Mouse (Mus musculus): ENCODE results near the gene Gm5460.

The Gm5460 gene

DNA sequence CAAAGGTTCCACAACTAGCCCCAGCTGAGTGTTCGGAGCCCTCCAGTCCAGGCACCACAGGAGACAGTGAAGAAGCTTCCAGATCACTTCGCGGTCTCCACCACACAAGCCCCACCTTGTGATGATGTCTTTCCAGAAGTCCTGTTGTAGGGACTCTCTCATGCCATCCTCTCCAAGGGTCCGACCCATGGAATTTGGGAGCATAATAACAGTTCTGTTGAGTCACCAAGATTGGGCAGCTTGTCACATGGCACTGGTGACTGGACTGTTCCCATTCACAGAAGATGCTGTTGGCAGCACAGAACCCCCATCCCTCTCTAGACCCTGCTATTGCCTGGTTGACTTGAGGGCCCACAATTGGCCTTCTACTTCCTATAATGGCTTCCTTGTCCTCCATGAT lies at the start of gene Gm5460:
Gene Gm5460, plus strand, starts transcription at position 378 of the 400 bp plus-strand sequence.
- no peak for DNase-seq (ENCODE audit: low spot score)

DNA sequence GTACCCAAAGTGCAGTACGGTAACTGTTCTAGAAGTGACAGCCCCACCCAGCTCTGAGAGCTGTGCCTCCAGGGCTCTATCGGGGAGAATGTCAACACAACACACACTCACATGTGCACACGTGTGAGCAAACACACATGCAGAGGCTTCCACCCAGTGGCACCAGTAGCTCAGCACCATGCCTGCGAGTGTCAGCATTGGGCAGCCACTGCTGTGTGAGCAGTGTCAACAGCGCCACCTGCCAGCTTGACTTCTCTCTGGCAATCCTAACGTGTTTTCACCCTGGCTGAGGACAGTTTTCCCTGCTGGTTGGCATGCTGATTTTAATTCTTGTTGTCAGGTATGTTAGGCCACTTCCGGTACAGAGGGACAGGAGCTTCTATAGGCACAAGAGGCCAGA lies 43.9 kb upstream of the Gm5460 start:
- no peak for DNase-seq (ENCODE audit: low spot score)

DNA sequence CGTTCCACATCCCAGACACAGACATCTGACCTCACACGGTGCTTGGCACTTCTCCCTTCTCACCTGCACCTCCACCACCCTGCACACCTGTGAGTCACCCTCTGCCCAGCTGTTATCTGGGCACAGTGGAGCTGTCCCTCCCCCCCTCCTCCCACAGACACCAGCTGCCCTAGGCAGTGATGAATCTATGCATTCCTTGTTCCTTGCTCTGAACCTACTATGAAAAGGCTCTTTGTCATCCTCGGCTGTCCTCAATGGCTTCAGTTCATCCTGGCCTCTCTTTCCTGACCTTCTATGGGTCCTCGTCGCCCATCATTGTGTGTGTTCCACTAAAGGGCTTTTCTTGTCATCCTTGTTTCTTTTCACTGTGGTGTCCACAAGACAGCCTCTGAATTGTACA lies 41.8 kb upstream of the Gm5460 start:
- no peak for DNase-seq (ENCODE audit: low spot score)

DNA sequence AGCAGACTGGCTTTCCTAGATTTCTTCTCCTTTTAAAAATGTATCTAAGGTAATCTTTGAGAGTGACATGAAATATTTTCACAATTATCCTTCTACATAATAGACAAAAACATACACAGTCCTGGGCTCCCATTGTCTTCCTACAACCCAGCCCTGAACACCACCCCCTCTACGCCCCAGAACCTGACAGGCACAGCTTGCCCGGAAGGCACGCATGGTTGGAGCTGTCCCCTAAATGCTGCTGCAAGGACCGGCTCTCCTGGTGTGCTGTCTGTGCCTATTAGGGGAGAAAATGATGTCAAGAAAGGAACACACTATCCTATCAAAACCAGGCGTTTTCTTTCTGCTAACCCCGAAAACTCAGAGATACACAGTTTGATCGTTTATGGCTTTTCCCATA lies 38.8 kb upstream of the Gm5460 start:
- no peak for DNase-seq (ENCODE audit: low spot score)

DNA sequence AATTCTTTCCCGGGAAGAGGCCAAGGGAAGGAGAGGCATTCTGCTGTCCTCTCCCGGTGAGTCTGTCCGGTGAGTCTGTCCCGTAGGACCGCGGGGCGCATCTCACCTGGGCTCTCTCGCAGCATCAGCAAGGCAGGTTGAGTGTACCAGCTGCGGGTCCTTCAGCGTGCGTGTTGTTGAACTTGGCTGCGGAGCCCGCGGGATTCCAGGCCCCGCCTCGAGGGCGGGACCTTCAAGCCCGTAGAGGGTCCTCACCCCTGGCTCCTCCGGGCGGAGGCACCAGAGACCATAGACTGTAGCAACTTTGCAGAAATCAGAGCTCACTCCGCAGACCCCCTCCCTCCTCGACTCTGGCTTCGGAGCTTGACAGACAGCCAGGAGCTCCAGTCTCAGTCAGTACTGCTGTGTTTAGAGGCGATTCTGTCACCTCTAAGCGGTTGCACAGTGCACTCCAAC lies 37.9 kb upstream of the Gm5460 start, which contains the start of gene Zfp488:
Gene Zfp488, minus strand, starts transcription at position 161 of the 456 bp plus-strand sequence.
- DNase-seq (ENCODE audit: low spot score): no peak

DNA sequence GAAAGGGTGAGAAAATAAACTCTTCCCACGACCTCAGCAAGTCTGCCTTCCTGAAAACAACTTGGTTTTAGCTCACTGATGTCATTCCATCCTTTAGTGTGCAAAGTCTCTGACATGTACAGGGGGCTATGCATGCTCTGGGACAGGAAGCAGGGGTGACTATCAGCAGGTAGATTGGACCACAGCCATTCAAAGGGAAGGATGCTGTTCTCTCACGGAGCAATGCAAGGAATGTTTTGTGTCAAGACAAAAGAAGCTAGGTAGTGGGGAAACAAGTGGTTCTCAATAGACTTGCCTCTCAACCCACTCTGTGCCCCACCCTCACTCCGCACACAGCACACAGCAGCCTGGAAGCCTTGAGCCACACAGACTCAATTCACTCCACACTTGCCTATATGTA lies 27.4 kb upstream of the Gm5460 start:
- DNase-seq (ENCODE audit: low spot score): no peak

DNA sequence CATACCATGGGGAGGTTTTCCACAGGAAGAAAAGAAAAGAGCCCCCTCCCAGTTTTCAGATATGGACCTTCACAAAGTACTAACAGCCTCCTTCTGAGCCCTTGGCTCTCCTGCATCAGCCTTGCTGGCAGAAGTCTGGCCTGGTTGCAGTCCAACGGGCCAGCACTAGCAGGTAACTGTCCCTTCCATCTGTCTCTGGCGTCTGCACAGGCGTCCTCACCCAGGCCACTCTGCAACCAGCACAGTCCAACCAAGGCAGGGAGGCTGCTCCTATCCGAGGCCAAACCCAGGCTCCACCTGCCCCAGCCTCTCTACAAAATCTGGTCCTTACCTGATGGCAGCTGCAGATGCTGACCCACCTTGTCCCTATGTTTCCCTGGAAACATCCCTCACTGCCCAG lies 24.6 kb upstream of the Gm5460 start:
- DNase-seq (ENCODE audit: low spot score): no peak

DNA sequence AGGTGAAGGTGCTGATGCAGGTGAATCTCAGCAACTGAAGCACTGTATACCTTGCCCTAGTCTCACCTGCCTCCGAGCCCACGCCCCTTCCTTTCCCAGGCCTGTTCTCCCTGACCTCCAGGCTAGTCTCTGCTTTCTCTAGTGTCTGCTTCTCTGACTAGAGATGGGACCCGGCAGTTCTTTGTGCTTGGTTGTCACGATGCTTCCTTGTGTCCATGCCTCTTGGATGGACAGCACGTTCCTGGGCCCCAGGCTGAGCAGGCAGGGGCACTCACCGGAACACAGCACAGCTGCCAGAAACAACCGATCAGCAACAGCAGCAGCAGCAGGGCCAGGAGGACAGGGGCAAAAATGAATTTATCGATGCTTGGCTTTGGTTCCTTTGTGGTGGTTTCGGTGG lies 23.5 kb upstream of the Gm5460 start:
- no peak for DNase-seq (ENCODE audit: low spot score)

DNA sequence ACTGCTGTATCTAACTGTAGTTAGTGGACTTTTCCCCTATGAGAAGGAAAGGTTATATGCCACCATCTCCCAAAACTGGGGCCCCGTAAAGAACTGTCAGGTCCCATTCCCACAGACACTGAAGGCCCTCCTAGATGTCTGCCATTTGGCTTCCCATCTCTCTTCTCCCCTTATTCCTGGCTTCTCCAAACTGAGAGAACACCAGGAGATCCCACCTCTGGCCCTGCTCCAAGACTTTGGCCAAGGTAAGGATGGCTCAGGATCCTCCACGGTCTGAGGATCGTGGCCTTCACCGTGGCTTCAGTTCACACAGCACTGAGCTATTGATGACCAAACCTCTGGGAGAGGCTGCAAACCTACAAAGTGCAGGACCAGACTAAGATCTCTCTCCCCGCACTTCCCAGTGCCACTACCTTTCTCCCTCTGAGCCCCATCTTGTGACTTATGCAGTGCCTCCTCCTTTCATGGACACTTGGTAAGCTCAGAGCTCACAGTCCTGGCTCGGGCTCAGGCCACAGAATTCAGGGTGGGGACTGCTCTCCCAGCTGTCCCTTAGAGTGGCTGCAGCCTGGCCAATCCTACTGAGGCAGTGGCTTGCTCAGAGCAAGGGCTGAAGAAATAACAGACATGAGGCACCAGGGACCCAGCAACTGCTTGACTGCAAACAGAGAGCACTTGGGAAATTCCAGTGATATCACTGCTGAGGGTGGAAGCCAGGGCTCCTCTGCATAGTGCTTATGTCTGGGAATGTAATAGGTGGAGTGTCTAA lies 22.9 kb upstream of the Gm5460 start:
- no peak for DNase-seq (ENCODE audit: low spot score)

DNA sequence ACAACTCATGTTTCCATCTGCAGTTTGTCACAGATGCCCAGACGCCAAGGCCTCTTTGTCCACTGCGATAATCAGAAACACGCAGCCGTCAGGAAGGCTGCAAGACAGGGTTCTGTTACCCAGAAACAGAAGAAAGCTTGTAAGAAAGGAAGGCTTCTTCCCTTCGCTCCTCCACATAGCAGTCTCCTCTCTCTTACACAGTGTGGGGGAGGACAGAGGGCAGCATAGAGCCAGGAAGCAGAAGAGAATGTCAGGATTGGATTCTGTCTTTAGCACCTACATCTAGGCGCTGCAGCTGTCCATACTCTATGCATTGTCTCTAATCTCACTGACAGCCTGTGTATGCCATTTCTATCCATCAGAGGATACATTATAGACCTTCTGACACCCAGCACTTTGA lies 19.1 kb upstream of the Gm5460 start:
- DNase-seq (ENCODE audit: low spot score): no peak

DNA sequence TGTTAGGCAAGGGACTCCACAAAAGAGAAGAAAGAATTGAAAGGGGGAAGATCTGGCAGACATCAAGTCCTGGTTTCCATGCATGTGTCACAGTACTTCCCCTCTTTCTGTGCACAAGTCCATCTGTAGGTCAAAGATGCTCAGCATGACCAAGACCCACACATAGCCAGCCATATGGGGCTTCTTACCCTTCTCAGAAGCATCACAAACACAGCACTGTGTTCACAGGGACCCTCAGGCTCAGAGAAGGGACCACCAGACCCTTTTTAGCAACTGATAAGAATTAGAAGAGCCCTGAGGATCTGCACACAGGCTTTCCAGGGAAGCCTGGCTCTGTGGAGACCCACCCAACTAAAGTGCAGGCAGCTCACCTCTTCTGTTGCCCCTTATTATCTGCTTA lies 16.5 kb upstream of the Gm5460 start:
- no peak for DNase-seq (ENCODE audit: low spot score)

DNA sequence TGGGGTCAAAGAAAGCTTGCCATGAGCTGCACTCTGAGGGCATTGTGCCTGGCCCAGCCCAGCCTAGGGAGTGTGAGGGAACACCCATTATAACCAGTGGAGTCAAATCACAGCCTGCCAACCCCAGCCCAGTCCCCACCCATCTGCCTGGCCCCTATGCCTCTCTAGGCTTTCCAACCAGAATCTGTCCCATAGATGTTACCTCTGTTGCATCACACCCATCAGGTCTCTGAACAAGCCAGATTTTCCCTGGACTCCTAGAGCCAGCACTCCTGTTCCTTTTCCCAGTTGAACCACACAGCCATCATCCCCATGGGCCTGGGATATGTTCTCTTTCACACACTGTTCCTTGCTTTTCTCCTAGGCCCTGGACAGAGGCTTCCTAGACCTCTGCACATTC lies 15.1 kb upstream of the Gm5460 start:
- no peak for DNase-seq (ENCODE audit: low spot score)

DNA sequence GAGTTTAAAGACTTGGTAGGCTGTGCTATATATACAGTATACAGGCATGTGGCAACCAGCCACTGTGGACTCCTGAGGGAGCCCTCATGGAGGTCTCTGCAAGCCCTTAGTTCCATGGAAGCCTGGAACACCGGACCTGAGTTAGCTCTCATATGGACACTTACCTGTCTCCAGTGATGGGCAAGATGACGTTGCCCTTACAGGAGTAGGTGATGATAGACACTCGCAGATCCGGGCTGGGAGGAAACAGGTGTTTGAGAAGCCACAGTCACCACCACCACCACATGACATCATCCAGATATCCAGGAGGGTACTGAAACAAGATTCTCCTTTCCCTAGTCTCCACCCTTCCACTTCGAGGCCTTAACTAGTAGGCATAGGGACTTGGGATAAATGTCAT lies 14.2 kb upstream of the Gm5460 start:
- DNase-seq (ENCODE audit: low spot score): no peak

DNA sequence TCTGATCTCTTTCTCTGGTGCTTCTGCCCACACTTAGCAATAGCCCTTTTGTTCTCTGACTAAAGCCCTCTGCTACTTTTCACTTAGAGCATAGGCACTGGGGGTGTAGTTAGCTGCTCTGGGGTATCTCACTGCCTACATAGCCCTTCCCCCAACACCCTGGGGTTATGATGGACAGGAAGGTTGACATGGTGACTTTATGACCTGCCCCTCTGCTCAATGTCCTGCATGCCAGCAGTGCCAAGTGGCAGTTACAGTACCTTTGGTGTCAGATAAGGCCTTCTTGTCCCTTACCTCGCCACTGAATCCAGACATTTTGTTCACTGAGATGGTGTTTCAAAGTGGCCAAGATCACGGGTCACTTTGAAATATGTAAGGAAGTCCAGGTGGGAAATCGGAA lies 1.5 kb upstream of the Gm5460 start, which contains the start of gene Gm30083:
Gene Gm30083, minus strand, starts transcription at position 120 of the 400 bp plus-strand sequence.
- DNase-seq (ENCODE audit: low spot score): no peak

DNA sequence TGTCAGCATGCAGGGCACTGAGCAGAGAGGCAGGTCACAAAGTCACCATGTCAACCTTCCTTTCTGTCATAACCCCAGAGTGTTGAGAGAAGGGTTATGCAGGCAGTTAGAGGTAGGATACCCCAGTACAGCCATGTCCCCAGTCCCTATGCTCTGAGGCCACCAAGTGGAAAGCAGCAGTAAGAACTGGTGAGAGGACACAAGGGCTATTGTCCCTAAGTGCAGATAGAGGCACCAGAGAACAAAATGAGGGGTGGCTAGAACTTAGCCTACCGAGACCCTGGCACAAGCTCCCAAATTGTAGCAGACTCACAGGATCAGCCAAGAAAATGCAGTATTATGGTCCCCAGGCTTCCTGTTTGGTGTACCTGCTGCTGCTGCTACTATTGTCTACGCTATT lies 380 bp downstream of the Gm5460 start:
- no peak for DNase-seq (ENCODE audit: low spot score)

DNA sequence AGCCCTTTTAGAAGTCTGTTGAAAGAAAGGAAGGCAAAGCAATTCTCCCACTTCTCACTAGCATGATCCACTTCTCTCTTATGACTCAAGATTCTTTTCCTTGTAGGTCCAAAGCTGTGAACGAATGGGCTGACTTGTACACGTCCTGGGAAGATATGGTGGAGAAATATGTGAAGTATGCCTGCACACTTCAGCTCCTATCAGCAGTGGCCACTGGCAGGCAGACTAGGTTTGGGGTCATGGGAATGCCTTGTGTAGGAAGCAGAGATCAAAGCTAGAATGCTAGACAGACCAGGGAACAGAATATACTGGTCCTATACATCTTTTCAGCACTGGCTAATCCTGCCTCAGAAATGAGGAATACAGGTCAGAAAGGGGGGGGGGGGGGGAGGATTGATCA lies 10.2 kb downstream of the Gm5460 start:
- DNase-seq (ENCODE audit: low spot score): no peak

DNA sequence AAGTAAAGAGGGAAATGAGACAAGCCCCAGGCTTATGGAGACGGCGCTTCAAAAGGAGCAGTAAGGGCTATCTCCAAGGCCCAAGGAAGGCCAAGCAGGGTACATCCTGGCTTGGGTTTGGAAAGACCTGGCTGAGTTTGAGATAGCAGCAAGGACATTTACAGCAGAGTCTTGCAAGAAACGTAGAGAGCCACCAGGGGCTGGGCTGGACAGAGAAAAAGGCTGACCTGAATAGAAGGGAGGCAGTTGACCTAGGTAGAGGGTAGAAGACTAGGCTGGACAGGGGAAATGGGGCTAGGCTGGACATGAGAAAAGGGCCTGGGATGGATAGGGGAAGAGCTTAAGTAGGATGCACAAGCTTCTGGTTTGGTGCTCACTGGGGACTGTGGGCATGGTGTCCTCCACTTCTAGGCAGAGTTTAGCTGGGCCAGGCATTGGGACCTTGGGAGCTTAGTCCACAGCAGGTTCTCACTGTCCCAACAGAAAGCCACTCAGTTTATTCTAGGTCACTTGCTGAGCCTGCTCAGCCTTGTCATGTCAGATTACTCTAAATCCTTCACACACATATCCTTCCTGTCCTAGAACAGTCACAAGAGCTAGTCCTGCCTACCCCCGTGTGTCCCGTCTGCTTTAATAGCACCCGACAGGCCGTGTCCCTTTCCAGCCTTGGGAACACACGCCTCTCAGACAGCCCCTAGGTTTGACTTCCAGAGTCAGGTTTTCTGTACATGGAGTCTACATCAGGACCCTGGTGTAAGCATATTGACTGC lies 17.5 kb downstream of the Gm5460 start:
- DNase-seq (ENCODE audit: low spot score): no peak

DNA sequence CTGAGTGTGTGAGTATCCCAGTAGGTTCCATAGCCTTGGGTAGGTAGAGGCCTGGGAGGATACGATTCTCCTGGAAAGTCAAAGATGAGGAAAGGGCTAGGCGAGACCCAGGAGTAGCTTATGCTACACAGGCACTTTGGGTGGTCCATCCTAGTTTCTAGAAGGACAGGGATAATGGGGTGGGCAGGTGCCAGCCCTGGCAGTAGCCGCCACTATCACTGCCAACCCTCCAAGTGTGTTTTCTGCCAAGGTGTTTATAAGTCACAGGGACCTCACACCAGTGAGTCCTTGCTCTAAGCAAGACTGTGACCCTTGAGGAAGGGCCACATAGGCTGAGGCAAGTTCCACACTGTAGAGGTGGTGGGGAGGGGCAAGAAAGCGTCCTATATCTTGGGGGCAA lies 24.7 kb downstream of the Gm5460 start:
- no peak for DNase-seq (ENCODE audit: low spot score)

DNA sequence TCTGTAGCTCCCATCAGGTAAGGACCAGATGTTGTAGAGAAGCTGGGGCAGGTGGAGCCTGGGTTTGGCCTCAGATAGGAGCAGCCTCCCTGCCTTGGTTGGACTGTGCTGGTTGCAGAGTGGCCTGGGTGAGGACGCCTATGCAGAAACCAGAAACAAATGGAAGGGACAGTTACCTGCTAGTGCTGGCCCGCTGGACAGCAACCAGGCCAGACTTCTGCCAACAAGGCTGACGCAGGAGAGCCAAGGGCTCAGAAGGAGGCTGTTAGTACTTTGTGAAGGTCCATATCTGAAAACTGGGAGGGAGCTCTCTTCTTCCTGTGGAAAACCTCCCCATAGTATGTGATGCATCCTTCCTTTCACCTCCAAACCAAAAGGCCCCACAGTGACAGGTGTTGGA lies 26.8 kb downstream of the Gm5460 start:
- DNase-seq (ENCODE audit: low spot score): no peak

DNA sequence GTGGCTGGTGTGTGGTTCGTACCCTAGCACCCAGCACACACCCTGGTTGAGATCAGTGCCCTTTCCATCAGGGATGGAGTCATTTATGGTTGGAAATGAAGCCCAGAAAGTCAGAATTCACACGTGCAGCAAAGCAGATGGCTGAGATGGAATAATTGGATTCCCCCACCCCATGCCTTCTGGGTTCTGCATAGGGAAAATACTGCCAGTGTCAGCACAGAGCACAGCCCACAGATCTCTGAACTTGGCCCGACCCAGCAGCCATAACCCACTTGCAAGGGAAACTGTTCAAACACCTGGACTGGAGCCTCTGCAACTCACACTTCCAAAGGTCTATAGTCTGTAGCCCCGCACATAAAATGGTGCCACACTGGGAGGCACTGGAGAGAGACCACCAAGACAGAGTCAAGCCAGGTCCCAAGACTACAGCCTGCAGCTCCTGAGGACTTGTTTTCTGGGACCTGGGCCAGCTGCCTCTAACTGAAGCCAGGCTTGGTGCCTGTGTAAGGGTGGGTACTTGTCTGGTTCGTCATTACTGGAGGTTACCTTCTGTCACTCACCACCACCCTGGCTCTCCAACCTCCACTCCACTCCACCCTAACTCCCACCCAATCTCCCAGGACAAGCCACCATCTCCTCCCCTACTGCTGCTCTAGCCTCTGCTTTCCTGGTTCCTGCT lies 33.7 kb downstream of the Gm5460 start:
- no peak for DNase-seq (ENCODE audit: low spot score)

DNA sequence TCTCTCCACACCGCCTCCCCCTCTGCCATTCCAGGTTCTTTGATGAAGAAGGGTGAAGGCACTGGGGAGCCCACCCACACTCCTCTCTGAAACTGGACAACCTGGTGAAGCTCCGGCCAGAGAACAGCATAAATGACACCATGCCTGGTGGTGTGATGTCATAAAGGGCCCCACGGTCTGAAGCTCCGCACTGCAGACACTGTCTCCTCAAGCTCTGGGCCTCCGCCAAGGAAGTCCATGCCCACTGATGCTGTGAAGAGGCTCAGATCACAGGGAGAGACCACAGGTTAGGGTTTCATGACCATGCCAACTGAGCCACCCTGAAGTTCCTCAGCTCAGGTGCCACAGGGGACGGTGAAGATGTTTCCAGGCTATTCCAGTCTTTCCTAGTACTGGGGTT lies 36.0 kb downstream of the Gm5460 start, which contains the start of gene Antxrl:
Gene Antxrl, plus strand, starts transcription at position 192 of the 400 bp plus-strand sequence.
- DNase-seq (ENCODE audit: low spot score): no peak

DNA sequence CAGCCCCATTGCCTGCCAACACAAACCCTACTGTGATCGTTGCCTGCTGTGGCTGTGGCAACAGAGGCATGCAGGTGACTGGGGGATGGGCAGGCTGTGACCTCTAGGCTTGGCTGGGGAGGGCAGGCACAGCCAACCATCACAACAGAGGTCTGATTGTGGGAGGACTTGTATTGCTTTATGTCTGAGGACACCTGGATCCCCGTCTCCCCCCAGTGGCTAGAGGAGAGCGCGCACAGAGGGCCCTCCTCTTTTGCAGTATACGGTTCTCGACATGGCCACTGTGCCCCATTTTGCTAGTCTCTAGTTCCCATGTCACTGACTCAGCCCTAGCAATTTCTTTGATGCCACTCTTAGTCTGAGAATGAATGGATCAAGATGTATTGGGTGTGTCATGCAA lies 55.1 kb downstream of the Gm5460 start:
- no peak for DNase-seq (ENCODE audit: low spot score)

DNA sequence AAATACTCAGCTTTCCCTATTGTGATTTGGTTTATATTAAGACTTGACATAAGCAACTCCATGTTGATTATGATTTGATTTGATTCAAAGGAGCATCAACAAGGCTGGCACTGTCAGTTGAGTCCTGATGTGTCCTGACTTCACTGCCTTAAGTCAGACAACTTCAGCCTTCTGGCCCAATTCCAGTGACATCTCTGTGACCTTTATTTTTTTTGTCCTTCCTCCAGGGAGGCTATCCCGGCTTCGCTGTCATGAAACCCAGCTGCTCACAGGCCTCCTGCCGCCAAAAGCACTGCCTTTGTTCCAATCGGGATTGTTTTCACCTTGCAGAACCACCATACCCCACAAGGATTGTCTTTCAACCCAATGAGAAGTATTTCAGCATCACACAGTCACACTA lies 58.8 kb downstream of the Gm5460 start:
- DNase-seq (ENCODE audit: low spot score): no peak
